Mouse (Mus musculus) heart, embryonic 11.5 days (tissue): ENCODE measurements at regions not wholly inside any gene's neighbourhood (a gene's known extent, or its start where the extent isn't known, plus 50 kb on each side); places are given as distances from the start of the nearest gene placed in this dataset.

Experiments
- ATAC-seq: fragments of 200-750 bp; cut with Nextera tagmentation; replicated peaks from 2 replicates; pipeline ENCODE4 v1.8.0; 2017; ENCODE audit warnings: moderate library complexity; ENCODE audit not compliant: insufficient number of reproducible peaks, low FRiP score, low TSS enrichment
- H3K27ac ChIP-seq: fragments of 300-500 bp; sonication (generic); 2 replicates; pipeline ENCODE4 v1.5.1; 2014; ENCODE audit warnings: mild to moderate bottlenecking, low read depth, low read length
- H3K27me3 ChIP-seq: fragments of 300-500 bp; sonication (generic); 2 replicates; pipeline ENCODE4 v1.6.1; 2014; ENCODE audit warnings: mild to moderate bottlenecking, low read length, mixed read lengths; ENCODE audit not compliant: control insufficient read depth, insufficient read depth
- H3K36me3 ChIP-seq: fragments of 300-500 bp; sonication (generic); 2 replicates; pipeline ENCODE4 v1.6.1; 2014; ENCODE audit warnings: mild to moderate bottlenecking, low read length, moderate library complexity, mixed read lengths; ENCODE audit not compliant: control insufficient read depth, insufficient read depth
- H3K4me1 ChIP-seq: fragments of 300-500 bp; sonication (generic); 2 replicates; pipeline ENCODE4 v1.6.1; 2014; ENCODE audit warnings: low read length; ENCODE audit not compliant: control insufficient read depth, insufficient read depth
- H3K4me2 ChIP-seq: fragments of 300-500 bp; sonication (generic); 2 replicates; pipeline ENCODE4 v1.6.1; 2014; ENCODE audit warnings: mild to moderate bottlenecking, moderate library complexity
- H3K4me3 ChIP-seq: fragments of 300-500 bp; sonication (generic); 2 replicates; pipeline ENCODE4 v1.5.1; 2014; ENCODE audit warnings: low read depth, low read length
- H3K9ac ChIP-seq: fragments of 300-500 bp; sonication (generic); 2 replicates; pipeline ENCODE4 v1.6.1; 2014; ENCODE audit warnings: mild to moderate bottlenecking, low read depth, low read length, moderate library complexity
- H3K9me3 ChIP-seq: fragments of 300-500 bp; sonication (generic); replicated peaks from 2 replicates; pipeline ENCODE4 v1.6.1; 2016; ENCODE audit warnings: low read length; ENCODE audit not compliant: control insufficient read depth
- WGBS: fragments of 180-500 bp; shearing (Covaris S2); extraction: QIAGEN DNeasy Blood & Tissue Kit; methylation state at CpG from one replicate; pipeline ENCODE4 v1.1.7; 2014; ENCODE audit not compliant: insufficient replicate concordance; 5-methylcytosine and 5-hydroxymethylcytosine counted together

GRCm38 (mm10) chr8:15607598-15608215 lies 561.8 kb upstream of the BB014433 start:
- Histone ChIP-seq H3K27ac (no peak overlapping the region), H3K4me2 (no peak overlapping the region), H3K9me3 (no peaks in the 10 kb centered on the region), H3K36me3 (no peaks in the 10 kb centered on the region), H3K4me3 (no peak overlapping the region), H3K27me3 (no peaks in the 10 kb centered on the region), H3K4me1 (no peaks in the 10 kb centered on the region), H3K9ac (no peak overlapping the region)
- no peak for ATAC-seq
- WGBS: 33% methylated on average over 7 of the region's 7 CpGs

DNA sequence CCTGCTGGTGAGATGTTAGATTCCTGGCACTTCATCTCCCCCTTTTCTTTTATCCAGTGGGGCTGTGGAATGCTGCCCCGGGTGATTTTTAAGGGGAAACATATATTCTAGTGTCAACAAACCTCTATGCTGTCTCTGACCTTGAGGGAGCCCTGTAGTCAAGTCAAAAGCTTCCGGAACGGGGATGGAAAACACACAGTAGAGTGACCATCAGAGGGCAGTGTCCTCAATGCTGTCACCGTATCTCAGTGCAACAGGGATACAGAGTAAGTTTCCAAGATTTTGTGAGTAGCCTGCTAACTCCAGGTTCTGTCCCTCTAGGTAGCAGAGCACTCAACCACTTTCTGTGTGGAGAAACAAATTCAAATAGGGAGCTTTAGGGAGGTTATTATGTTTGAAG lies 555.7 kb upstream of the BB014433 start:
- 66% methylated on average over 4 of the region's 4 CpGs for WGBS
- no peaks in the 10 kb centered on the region for H3K27me3 ChIP-seq
- H3K36me3 ChIP-seq: no peaks in the 10 kb centered on the region
- H3K4me2 ChIP-seq: no peak overlapping the region
- ATAC-seq: no peak
- no peaks in the 10 kb centered on the region for H3K4me1 ChIP-seq
- H3K4me3 ChIP-seq: no peak overlapping the region
- H3K9ac ChIP-seq: no peak overlapping the region
- H3K9me3 ChIP-seq: no peaks in the 10 kb centered on the region
- H3K27ac ChIP-seq: no peak overlapping the region

DNA sequence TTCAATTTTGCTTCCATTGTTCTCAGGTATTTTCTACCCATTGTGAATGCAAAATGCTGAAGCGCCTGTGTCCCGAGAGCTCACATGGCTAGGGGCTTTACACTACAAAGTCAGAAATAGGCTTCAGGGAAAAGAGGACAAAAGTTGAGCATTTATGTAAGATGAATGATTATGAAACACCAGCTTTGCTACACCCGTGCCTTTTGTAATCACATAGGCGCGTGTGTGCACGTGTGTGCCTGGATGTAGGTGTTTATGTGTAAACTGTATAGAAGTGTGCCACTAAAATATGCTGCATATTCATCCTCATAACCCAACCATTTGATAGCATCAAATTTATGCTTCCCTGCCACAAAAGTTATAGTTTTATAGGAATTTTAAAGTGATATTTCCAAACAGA lies 547.2 kb upstream of the BB014433 start:
- 91% methylated on average over 6 of the region's 6 CpGs for WGBS
- Histone ChIP-seq H3K4me2 (no peak overlapping the region), H3K9ac (no peak overlapping the region), H3K36me3 (no peaks in the 10 kb centered on the region), H3K27ac (no peak overlapping the region), H3K4me1 (no peaks in the 10 kb centered on the region), H3K27me3 (no peaks in the 10 kb centered on the region), H3K4me3 (no peak overlapping the region), H3K9me3 (no peaks in the 10 kb centered on the region)
- no peak for ATAC-seq

- no peak for ATAC-seq
Measured at GRCm38 (mm10) chr8:15583782-15584181, 537.9 kb upstream of the BB014433 start.

DNA sequence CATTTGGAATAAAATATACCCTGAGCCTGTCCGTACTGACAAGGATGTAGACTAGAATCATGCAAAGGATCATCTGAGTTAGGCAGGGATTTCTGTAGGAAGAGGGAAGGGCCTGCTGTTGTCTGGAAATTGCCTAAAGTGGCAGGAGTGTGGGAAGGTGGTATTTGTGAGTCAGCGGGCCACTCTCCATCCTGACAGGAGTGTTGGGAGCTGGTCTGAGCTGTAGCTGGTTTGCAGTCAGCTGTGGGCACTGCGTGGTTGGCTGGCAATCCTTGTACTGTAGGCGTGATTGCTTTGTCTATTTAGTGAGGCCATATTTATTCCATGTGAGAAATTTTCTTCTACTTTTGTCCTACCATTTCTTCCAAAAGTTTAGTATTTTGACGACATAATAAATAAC lies 524.2 kb upstream of the BB014433 start:
- Histone ChIP-seq H3K36me3 (no peaks in the 10 kb centered on the region), H3K9ac (no peak overlapping the region), H3K9me3 (no peaks in the 10 kb centered on the region), H3K4me2 (no peak overlapping the region), H3K4me1 (no peaks in the 10 kb centered on the region), H3K27me3 (no peaks in the 10 kb centered on the region), H3K4me3 (no peak overlapping the region), H3K27ac (no peak overlapping the region)
- no peak for ATAC-seq
- 80% methylated on average over 5 of the region's 5 CpGs for WGBS

More at GRCm38 (mm10) chr8:15583782-15584181, 537.9 kb upstream of the BB014433 start:
- Histone ChIP-seq H3K36me3 (no peaks in the 10 kb centered on the region), H3K4me1 (no peaks in the 10 kb centered on the region), H3K27ac (no peak overlapping the region), H3K27me3 (no peaks in the 10 kb centered on the region), H3K4me2 (no peak overlapping the region), H3K4me3 (no peak overlapping the region), H3K9me3 (no peaks in the 10 kb centered on the region), H3K9ac (no peak overlapping the region)
- 66% methylated on average over 5 of the region's 5 CpGs for WGBS

DNA sequence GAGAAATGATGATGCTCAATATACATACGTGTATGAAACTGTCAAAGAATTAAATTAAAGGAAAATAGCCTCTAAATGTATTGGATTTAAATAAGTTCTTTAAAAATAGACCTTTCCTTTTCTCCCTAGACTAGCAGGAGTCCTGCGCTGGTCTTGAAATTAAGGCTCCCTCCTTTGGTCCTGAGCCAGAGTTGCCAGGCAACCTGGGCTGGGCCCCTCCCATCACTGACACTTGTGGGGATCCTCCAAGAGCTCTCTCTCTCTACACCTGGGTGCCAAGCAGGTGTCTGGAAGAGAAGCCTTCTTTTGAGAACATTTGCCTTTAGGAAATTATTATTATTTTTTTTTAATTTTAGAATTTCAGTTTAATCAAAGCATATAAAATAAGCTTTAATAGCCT lies 521.9 kb upstream of the BB014433 start:
- Histone ChIP-seq H3K27me3 (no peaks in the 10 kb centered on the region), H3K9me3 (no peaks in the 10 kb centered on the region), H3K27ac (no peak overlapping the region), H3K4me3 (no peak overlapping the region), H3K4me1 (no peaks in the 10 kb centered on the region), H3K36me3 (no peaks in the 10 kb centered on the region), H3K9ac (no peak overlapping the region), H3K4me2 (no peak overlapping the region)
- ATAC-seq: no peak
- WGBS: 81% methylated on average over 2 of the region's 2 CpGs

- H3K27me3 ChIP-seq: no peaks in the 10 kb centered on the region
- H3K27ac ChIP-seq: no peak overlapping the region
- no peaks in the 10 kb centered on the region for H3K9me3 ChIP-seq
- H3K4me3 ChIP-seq: no peak overlapping the region
- 84% methylated on average over 39 of the region's 39 CpGs for WGBS
- H3K9ac ChIP-seq: no peak overlapping the region
- H3K36me3 ChIP-seq: no peaks in the 10 kb centered on the region
- H3K4me2 ChIP-seq: no peak overlapping the region
- no peaks in the 10 kb centered on the region for H3K4me1 ChIP-seq
- ATAC-seq: no peak
Measured at GRCm38 (mm10) chr8:15562310-15563296, 516.7 kb upstream of the BB014433 start.

DNA sequence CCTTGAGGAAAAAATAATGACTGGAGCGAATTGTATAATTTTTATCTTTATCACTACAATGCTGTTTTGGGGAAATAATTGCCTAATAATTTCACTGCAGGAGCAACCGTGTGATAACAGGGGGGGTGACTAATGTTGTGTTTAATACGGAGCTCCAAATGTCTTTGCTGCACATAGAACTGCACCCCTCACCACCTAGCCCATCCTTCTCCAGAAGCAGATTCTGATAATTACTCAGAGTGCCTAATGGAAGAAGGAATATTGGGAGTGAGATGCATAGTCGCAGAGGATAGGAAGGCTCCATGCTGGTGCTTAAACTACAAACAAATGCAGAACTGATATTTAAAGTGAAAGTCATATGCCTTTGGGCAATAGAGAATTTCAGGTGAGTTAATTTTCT lies 486.1 kb upstream of the BB014433 start:
- Histone ChIP-seq H3K9ac (no peak overlapping the region), H3K4me1 (no peaks in the 10 kb centered on the region), H3K4me3 (no peak overlapping the region), H3K9me3 (no peaks in the 10 kb centered on the region), H3K27ac (no peak overlapping the region), H3K4me2 (no peak overlapping the region), H3K27me3 (no peaks in the 10 kb centered on the region), H3K36me3 (no peaks in the 10 kb centered on the region)
- ATAC-seq: no peak
- 79% methylated on average over 4 of the region's 4 CpGs for WGBS
